Mouse (Mus musculus) erythroblast, embryonic 14.5 days (primary cell): Measurements from ENCODE around the gene Cox14. TPM values are rescaled to one million over a fixed set of nuclear protein-coding genes. Genes with fewer than 3 reads are reported as not detected.

ENCODE experiments used
- H3K27me3 ChIP-seq: 2 replicates; pipeline ENCODE4 v1.6.1; 2012; ENCODE audit warnings: inconsistent platforms; ENCODE audit not compliant: control insufficient read depth
- H3K36me3 ChIP-seq: 2 replicates; pipeline ENCODE4 v1.6.1; 2012; ENCODE audit warnings: mild to moderate bottlenecking, inconsistent platforms; ENCODE audit not compliant: control insufficient read depth
- H3K4me1 ChIP-seq: 2 replicates; pipeline ENCODE4 v1.6.1; 2012; ENCODE audit warnings: inconsistent platforms; ENCODE audit not compliant: control insufficient read depth
- H3K4me3 ChIP-seq: replicated peaks from 2 replicates; pipeline ENCODE3; 2012; ENCODE audit warnings: moderate library complexity, mild to moderate bottlenecking, inconsistent platforms
- H3K9me3 ChIP-seq: 2 replicates; pipeline ENCODE4 v1.6.1; 2012; ENCODE audit warnings: low read length, inconsistent platforms, mixed read lengths; ENCODE audit not compliant: control insufficient read depth
- GATA1 ChIP-seq: IDR thresholded peaks from 2 replicates; pipeline ENCODE4 v1.6.1; 2012; ENCODE audit warnings: low read length, inconsistent platforms, mixed read lengths
- TAL1 ChIP-seq: IDR thresholded peaks from 3 replicates; pipeline ENCODE4 v1.6.1; 2012; ENCODE audit warnings: low read length, inconsistent platforms, mixed read lengths
- polyA plus RNA-seq: library from polyadenylated mRNA; stranded (reverse); fragments of >175 nt; gene quantifications from 2 replicates; pipeline ENCODE4 v1.2.3, GENCODE M21; 2012

Gene Cox14
- polyA plus RNA-seq = 5.7 and 7.1 TPM in 2 replicates

DNA sequence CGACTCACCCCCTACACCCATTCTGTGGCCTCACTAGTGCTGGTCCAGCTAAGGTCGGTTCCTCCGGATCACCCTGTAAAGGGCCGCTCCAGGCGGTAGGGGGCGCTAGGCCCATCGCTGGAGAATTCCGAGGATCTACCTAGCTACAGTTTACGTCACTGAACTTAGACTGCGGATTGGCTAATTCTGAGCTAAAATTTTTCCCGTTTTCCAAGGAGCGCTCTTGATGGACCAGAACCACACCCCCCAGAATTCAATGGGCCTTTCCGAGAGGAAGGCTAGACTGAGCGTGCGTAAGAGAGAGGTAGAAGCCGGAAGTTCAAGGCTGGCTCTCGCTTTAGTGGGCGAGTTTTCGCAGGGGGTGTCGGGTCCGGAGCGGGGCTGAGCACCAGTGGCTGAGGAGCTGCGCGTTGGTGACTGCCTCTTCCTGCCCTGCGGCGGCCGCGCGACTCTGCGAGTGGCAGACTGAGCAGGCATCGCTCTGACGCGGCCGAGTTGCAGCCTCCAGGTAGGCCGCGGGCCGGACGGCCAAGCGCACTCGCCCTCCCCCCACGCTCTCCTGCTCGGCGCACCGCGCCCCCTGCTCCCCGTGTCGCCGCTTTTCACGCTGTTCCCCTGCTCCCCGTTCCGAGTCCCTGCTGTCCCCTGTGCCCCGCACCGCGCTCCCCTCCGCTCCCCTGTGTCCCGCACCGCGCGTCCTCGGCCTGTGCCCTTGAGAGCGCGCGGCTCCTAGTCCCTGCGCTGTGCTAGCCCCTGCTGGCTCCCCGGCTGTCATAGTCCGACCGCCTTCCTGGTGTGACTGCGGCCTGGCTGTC, at the start of gene Cox14:
Gene Cox14 (plus strand): TSS at position 278 of the 815 bp plus-strand sequence.
- Histone ChIP-seq H3K4me3 (peak within 1 kb of the TSS; percentile 90), H3K36me3 (peaks cover 21% of the 10 kb centered on the region), H3K9me3 (peaks cover 4% of the 10 kb centered on the region), H3K4me1 (peaks cover 33% of the 10 kb centered on the region), H3K27me3 (peaks cover 11% of the 10 kb centered on the region)
- TF ChIP-seq TAL1 = no peak

DNA sequence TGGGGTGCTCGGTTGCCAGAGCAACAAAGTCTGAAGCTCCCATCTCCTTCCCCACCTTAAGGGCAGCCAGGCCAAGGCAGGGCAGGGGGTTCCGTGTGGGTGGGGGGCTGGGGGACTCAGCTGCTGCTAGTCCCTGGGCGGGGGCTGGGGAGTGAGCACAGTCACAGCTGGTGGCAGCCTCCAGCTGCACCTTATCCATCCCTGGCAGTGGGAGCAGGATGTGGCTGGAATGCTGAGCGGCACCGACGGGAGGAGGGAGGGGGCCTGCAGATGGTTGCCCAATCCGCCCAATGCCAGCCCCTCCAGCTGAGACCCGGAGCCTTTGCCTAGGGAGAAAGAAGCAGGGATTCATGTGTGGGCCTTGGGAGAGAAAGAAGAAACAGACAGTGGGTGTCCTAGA, 48.3 kb upstream of the Cox14 start:
- H3K4me1 ChIP-seq = peaks cover 6% of the 10 kb centered on the region
- H3K27me3 ChIP-seq = peaks cover 68% of the 10 kb centered on the region
- TF ChIP-seq GATA1 (no peak), TAL1 (no peak)
- H3K9me3 ChIP-seq = no peaks in the 10 kb centered on the region
- H3K4me3 ChIP-seq = no peak overlapping the region
- no peaks in the 10 kb centered on the region for H3K36me3 ChIP-seq

DNA sequence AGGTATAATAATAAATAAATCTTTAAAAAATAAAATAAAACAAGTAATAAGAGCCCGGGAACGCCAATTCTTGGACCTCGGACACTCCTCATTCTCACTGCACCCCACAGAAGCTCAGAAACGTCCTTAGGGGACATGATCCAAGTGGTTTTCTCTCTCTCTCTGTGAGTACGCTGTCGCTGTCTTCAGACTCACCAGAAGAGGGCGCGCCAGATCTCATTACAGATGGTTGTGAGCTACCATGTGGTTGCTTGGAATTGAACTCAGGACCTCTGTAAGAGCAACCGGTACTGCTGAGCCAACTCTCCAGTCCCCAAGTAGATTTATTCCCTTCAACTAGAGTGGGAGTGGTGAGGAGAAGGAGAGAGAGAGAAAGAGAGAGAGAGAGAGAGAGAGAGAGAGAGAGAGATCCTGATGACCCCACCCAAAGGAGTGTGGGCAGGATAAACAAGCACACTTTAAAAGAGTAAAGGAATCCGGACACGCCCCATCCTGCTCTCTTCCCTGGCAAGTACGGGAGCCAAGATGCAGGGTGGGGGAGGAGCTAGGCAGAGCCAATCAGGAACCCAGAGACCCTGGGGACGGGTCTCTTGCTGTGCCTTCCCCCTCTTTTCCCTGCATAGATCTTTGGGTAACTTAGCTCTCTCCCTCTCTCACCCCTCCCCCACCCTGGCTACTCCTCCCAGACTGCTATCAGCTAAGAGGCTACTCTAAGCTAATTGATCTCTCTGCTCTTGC, 47.2 kb upstream of the Cox14 start:
- Histone ChIP-seq H3K4me3 (no peak overlapping the region), H3K36me3 (no peaks in the 10 kb centered on the region), H3K27me3 (peaks cover 57% of the 10 kb centered on the region), H3K4me1 (peaks cover 6% of the 10 kb centered on the region), H3K9me3 (no peaks in the 10 kb centered on the region)
- TF ChIP-seq TAL1 (no peak), GATA1 (no peak)

DNA sequence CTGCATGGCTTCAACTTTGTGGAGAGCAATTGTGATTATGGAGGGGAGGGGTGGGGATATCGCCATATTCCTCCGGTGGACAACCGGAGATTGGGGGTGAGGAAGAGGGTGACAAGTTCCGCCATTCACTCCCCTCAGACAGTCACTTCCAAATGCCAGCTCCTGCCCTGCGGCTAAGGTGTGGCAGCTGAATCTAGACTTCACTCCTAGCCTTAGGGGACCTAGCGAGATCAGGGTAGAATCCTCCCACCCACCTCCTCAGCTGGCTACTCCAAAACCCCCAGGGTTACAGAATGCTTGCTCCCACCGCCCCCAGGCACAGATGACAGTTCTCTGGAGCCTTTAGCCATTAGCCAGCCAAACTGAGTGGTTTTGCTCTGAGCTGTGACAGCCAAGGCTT, 46.4 kb upstream of the Cox14 start:
- TF ChIP-seq GATA1 = no peak
- no peak for TF ChIP-seq TAL1
- Histone ChIP-seq H3K9me3 (no peaks in the 10 kb centered on the region), H3K4me1 (peaks cover 6% of the 10 kb centered on the region), H3K27me3 (peaks cover 49% of the 10 kb centered on the region), H3K36me3 (no peaks in the 10 kb centered on the region), H3K4me3 (no peak overlapping the region)

GRCm38 (mm10) chr15:99682880-99683279, 42.5 kb upstream of the Cox14 start:
- Histone ChIP-seq H3K27me3 (peaks cover 26% of the 10 kb centered on the region), H3K36me3 (no peaks in the 10 kb centered on the region), H3K4me3 (no peak overlapping the region), H3K4me1 (peaks cover 6% of the 10 kb centered on the region), H3K9me3 (no peaks in the 10 kb centered on the region)
- no peak for TF ChIP-seq GATA1
- no peak for TF ChIP-seq TAL1

GRCm38 (mm10) chr15:99684156-99684555, 41.3 kb upstream of the Cox14 start:
- Histone ChIP-seq H3K36me3 (no peaks in the 10 kb centered on the region), H3K4me3 (no peak overlapping the region), H3K27me3 (peaks cover 21% of the 10 kb centered on the region), H3K9me3 (no peaks in the 10 kb centered on the region), H3K4me1 (no peaks in the 10 kb centered on the region; the same call in 1 of the 2 replicates)
- TF ChIP-seq GATA1 (no peak), TAL1 (no peak)

- Histone ChIP-seq H3K4me1 (no peaks in the 10 kb centered on the region; the same call in 1 of the 2 replicates), H3K27me3 (peaks cover 25% of the 10 kb centered on the region), H3K4me3 (no peak overlapping the region), H3K36me3 (no peaks in the 10 kb centered on the region), H3K9me3 (no peaks in the 10 kb centered on the region)
- TF ChIP-seq GATA1 (no peak), TAL1 (no peak)
Observed at GRCm38 (mm10) chr15:99688712-99689111, 36.7 kb upstream of the Cox14 start.

- Histone ChIP-seq H3K36me3 (no peaks in the 10 kb centered on the region), H3K9me3 (no peaks in the 10 kb centered on the region), H3K27me3 (peaks cover 30% of the 10 kb centered on the region), H3K4me1 (no peaks in the 10 kb centered on the region; the same call in 1 of the 2 replicates), H3K4me3 (no peak overlapping the region)
- TF ChIP-seq TAL1 (no peak), GATA1 (no peak)
Observed at GRCm38 (mm10) chr15:99690924-99691323, 34.5 kb upstream of the Cox14 start.

DNA sequence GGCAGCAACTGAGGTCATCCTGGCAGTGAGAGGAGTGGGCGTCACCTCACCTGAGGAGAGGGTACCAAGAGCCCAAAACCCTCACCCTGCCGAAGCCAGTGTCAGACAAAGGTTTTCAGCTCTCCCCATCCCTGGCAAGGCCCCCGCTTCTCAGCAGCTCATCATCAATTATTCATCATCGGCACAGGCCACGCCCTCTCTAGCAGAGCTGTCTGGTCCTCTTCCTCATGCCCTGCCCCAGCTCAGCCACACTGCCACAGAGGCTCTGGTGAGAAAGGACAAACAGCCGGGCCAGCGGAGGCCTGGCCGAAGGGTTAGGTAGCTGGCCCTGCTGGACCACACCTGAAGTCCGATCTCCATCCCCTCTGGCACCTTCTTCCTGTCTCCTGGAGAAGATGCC, 33.4 kb upstream of the Cox14 start:
- TF ChIP-seq GATA1 (no peak), TAL1 (no peak)
- no peaks in the 10 kb centered on the region; the same call in 1 of the 2 replicates for H3K4me1 ChIP-seq
- no peaks in the 10 kb centered on the region for H3K36me3 ChIP-seq
- no peaks in the 10 kb centered on the region for H3K9me3 ChIP-seq
- peaks cover 39% of the 10 kb centered on the region for H3K27me3 ChIP-seq
- H3K4me3 ChIP-seq = no peak overlapping the region
